Mouse (Mus musculus) gastrocnemius, postnatal 10 days (tissue): ENCODE data around the gene Dmac2. TPM values are rescaled to one million over a fixed set of nuclear protein-coding genes. Genes with fewer than 3 reads are reported as not detected.

Experiments used
- DNase-seq: peaks from one replicate; pipeline ENCODE4 v3.0.0; 2021; ENCODE audit warnings: mixed read lengths
- total RNA-seq, 2 experiments: library from RNA; stranded (reverse); gene quantifications; 2 replicates each; pipeline ENCODE4 v1.2.3; 2021

Gene Dmac2
- total RNA-seq, 2 experiments from 2014 or later: 24.8 to 24.9 TPM

DNA sequence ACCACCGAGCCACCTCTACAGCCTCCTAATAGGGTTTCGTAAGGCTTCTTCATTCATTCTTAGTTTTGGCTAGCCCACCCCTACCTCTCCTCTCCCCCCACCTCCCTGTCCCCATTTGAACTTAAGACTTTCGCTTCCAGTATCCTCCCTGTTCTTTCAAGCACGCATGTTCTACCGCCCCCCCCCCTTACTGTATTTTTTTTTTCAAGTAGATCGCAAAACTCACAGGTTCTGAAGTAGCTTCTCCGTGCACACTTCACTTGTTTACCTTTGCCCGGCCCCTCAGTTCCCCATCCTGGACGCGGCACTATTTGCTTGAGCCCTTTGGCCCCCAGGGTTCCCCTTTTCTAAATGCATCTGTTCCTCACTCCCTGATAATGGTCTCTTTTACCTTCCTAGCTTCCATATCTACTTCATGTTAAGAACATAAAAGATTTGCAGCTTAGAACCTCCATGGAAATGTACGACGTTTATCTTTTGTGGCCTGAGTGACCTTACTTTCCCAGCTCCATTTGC, 33.1 kb downstream of the Dmac2 start:
- no peak for DNase-seq

- no peak for DNase-seq
These were observed 36.6 kb downstream of the Dmac2 start for GRCm38 (mm10) chr7:25655601-25656428.

GRCm38 (mm10) chr7:25657785-25658184, 38.6 kb downstream of the Dmac2 start:
- DNase-seq: no peak

DNA sequence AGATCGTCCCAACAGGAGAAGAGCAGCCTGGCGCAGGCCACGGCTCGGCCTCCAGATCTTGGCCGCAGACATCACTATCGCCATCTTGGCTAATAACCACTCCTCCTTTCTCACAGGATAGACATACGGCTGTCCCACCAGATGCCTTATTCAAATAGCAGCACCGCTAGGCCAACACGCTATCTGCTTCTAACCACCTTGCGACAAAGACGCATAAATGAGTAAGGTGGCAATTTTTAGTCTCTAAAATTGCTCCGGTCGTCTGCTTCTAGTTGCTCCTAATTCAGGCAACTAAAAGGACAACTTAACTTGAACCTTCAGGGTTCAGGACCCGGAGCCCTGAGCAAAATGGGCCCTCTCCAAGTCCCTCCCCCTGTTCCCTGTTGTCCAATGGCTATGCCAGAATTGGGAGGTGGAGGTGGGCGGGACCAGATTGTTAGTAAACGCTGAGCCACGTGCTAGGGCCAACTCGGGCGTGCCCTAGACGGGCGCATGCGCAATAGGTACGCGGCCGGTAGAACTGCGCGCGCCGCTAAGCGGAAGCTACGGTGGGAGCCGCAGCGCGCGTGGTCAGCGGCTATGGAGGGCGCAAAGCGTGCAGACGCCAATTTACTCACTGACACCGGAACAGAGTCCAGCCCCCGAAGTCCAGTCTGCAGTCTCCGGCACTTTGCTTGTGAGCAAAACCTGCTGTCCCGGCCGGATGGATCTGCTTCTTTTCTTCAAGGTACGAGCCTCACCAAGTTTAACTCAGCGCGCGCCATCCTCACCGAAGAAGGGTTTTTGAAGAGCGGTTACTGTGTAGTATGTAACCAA, 39.7 kb downstream of the Dmac2 start, which contains the start of the genes Bckdha and Exosc5:
Gene Bckdha (minus strand): TSS at position 325 of the 816 bp plus-strand sequence.
Gene Exosc5 (plus strand): TSS at position 508 of the 816 bp plus-strand sequence.
- peak; percentile 97 for DNase-seq

- no peak for DNase-seq
These were observed 47.2 kb downstream of the Dmac2 start for GRCm38 (mm10) chr7:25666381-25666780.

DNA sequence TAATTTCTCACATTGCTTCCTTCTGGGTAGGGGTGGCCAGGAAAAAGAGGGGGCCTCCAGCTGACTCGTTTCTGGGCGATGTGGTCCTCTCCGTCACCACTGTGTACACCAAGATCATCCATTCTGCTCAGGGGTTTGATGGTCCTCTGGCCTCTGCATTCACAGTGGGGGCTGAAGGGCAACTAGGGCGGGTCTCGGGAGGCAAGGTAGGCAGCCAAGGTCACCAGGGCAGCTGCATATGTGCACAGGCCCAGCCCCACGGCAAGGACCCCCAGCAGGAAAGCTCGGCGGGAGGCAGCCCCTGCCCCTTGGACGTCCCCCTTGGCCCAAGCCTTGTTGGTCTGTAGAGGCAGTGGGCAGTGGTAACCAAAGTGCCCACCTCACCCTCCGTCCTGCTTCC, 49.9 kb downstream of the Dmac2 start:
- DNase-seq: no peak

- DNase-seq: no peak
These were observed 50.4 kb downstream of the Dmac2 start for GRCm38 (mm10) chr7:25669631-25670030.

DNA sequence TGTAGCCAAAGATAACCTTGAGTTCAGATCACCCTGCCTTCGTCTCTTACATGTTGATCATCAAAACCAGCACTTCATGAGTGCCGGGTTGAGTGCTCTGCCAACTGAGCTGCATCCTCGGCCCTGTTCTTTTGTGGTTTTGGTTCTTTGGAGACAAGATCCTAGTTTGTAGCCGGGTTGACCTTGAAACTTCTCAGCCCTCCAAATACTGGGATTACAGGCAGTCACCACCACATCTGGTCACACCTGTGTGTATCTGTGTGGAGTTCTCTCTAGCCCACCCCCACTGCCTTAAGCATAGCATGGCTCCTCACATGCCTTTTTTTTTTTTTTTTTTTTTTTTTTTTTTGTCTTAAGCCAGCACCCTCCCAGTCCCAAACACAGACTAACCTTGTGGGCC, 50.9 kb downstream of the Dmac2 start:
- no peak for DNase-seq

DNA sequence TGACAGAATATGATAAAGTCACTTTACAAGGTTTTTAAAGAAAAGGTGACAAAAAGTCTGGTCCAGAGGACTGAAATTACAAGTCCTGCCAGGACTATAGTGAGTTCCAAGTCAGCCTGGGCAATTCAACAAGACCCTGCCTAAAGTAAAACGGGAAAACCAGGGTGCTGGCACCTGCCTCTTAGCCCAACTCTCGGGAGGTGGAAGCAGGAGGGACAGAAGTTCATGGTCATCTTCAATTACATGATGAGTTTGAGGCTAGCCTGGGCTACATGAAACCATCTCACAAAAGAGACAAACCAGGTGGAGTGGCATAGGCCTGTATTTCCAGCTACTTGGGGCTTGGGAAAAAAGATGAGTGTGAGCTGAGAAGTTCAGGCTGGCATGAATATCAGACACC, 52.5 kb downstream of the Dmac2 start:
- no peak for DNase-seq

DNA sequence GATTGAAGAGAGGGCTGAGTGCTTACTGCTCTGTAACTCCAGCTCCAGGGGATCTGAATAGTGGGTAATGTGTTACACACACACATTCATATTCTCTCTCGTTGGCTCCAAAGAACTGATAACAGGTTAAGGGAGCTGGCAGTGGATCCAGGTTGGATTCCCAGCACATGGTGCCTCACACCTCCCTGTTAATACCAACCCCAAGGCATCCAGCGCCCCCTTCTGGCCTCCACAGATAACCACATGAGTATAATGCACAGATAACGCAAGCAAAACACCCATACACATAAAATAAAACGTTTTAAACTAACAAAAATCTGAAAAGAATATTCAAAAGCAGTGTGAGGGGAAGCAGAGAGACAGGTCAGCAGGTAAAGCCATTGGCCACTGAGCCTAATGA, 53.2 kb downstream of the Dmac2 start:
- DNase-seq: no peak

- DNase-seq: no peak
These were observed 55.1 kb downstream of the Dmac2 start for GRCm38 (mm10) chr7:25674297-25674696.

DNA sequence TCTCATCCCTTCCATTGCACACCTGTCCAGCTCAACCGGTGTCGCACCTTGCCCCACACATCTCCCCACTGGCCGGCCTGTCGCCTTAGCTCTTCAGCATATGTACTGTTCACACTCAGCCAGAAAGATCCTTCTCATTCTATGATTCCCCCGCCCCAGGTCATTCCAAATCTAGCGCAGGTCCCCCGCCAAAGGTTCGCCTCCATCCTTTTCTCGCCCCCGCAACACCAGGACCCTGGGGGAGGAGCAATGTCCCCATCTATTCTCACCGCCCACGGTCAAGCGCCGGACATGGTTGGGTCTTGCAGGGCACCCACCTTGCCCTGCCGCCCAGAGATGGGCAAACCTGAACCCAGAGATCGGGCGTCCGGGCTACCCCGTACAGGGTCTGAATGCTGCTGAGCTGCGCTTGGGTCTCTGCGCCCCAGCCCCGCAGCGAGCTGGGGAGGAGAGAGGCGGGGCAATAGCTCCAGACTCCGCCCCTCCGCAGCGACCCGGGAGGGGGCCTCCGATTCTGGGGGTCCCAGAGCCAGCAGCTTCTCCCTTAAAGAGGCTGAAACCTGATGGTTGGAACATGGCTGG, 55.6 kb downstream of the Dmac2 start, which contains the start of gene Tmem91:
Gene Tmem91 (minus strand): TSS at position 448 of the 582 bp plus-strand sequence.
- no peak for DNase-seq

Other genes with a start within 250 kb of the Dmac2 start
- not detected for gene Cnfn, start 249.7 kb upstream of the Dmac2 start, total RNA-seq
- 10 to 100 TPM; 18.2 to 18.4 TPM for gene Lipe, start 220.7 kb upstream of the Dmac2 start, total RNA-seq
- gene Cxcl17, start 206.5 kb upstream of the Dmac2 start, total RNA-seq: not detected
- gene Ceacam1, start 141.8 kb upstream of the Dmac2 start, total RNA-seq: 1 to 10 TPM; 4.9 to 7.8 TPM
- gene Ceacam2, start 79.6 kb upstream of the Dmac2 start, total RNA-seq: under 1 TPM; 0.35 to 0.75 TPM
- not detected for gene Erich4, start 3.5 kb upstream of the Dmac2 start, total RNA-seq
- 1 to 10 TPM; 1.9 to 2.5 TPM for gene B3gnt8, start 7.2 kb downstream of the Dmac2 start, total RNA-seq
- 10 to 100 TPM; 51.9 to 60.8 TPM for gene Bckdha, start 39.6 kb downstream of the Dmac2 start, total RNA-seq
- gene Exosc5, start 39.8 kb downstream of the Dmac2 start, total RNA-seq: 10 to 100 TPM; 23.6 to 26.0 TPM
- under 1 TPM; 0.45 to 0.47 TPM for gene Tmem91, start 55.8 kb downstream of the Dmac2 start, total RNA-seq
- 10 to 100 TPM; 10.5 to 10.9 TPM for gene B9d2, start 61.4 kb downstream of the Dmac2 start, total RNA-seq
- 10 to 100 TPM; 15.2 to 25.6 TPM for gene Tgfb1, start 67.6 kb downstream of the Dmac2 start, total RNA-seq
- 10 to 100 TPM; 31.9 to 39.6 TPM for gene Ccdc97, start 99.7 kb downstream of the Dmac2 start, total RNA-seq
- gene Hnrnpul1, start 135.3 kb downstream of the Dmac2 start, total RNA-seq: 10 to 100 TPM; 91.8 to 98.1 TPM
- 100 to 1,000 TPM in 1 of 2 experiments, 10 to 100 TPM in 1; 89.3 to 110 TPM for gene Axl, start 169.3 kb downstream of the Dmac2 start, total RNA-seq
- under 1 TPM; 0.27 to 0.52 TPM for gene Cyp2s1, start 197.5 kb downstream of the Dmac2 start, total RNA-seq